Mouse (Mus musculus) heart, embryonic 13.5 days (tissue): Measurements from ENCODE around the gene Mcm10. TPM values are rescaled to one million over a fixed set of nuclear protein-coding genes. Genes with fewer than 3 reads are reported as not detected.
A peak's percentile ranks its signal among the peaks of the same experiment; 100 is the strongest.

ENCODE experiments used
- ATAC-seq: fragments of 200-750 bp; cut with Nextera tagmentation; 2 replicates; pipeline ENCODE4 v1.8.0; 2017; ENCODE audit warnings: moderate TSS enrichment; ENCODE audit not compliant: insufficient number of reproducible peaks, low FRiP score, low TSS enrichment; ENCODE audit errors: extremely low read depth
- H3K27ac ChIP-seq: fragments of 300-500 bp; sonication (generic); replicated peaks from 2 replicates; pipeline ENCODE4 v1.5.1; 2015; ENCODE audit warnings: moderate library complexity, mild to moderate bottlenecking, inconsistent platforms
- H3K27me3 ChIP-seq: fragments of 300-500 bp; sonication (generic); replicated peaks from 2 replicates; pipeline ENCODE4 v1.6.1; 2015; ENCODE audit warnings: mild to moderate bottlenecking, inconsistent platforms
- H3K36me3 ChIP-seq: fragments of 300-500 bp; sonication (generic); 2 replicates; pipeline ENCODE4 v1.6.1; 2015; ENCODE audit warnings: mild to moderate bottlenecking, inconsistent platforms
- H3K4me1 ChIP-seq: fragments of 300-500 bp; sonication (generic); 2 replicates; pipeline ENCODE4 v1.6.1; 2015; ENCODE audit warnings: inconsistent platforms
- H3K4me2 ChIP-seq: fragments of 300-500 bp; sonication (generic); 2 replicates; pipeline ENCODE4 v1.6.1; 2015; ENCODE audit warnings: inconsistent platforms, mild to moderate bottlenecking, moderate library complexity
- H3K4me3 ChIP-seq: fragments of 300-500 bp; sonication (generic); 2 replicates; pipeline ENCODE4 v1.5.1; 2015; ENCODE audit warnings: moderate library complexity, mild to moderate bottlenecking, inconsistent platforms
- H3K9ac ChIP-seq: fragments of 300-500 bp; sonication (generic); 2 replicates; pipeline ENCODE4 v1.6.1; 2015; ENCODE audit warnings: inconsistent platforms, mild to moderate bottlenecking, moderate library complexity
- H3K9me3 ChIP-seq: fragments of 300-500 bp; sonication (generic); 2 replicates; pipeline ENCODE4 v1.6.1; 2016; ENCODE audit warnings: inconsistent platforms
- WGBS: fragments of 180-500 bp; shearing (Covaris S2); methylation state at CpG from one replicate; pipeline ENCODE4 v1.1.7; 2015; ENCODE audit warnings: mixed read lengths; 5-methylcytosine and 5-hydroxymethylcytosine counted together
- polyA plus RNA-seq: library from polyadenylated mRNA; unstranded; fragments of >200 nt; fragmentation: Nextera tagmentation; extraction: Ambion mirVana; gene quantifications from 2 replicates; pipeline ENCODE4 v1.2.1, GENCODE M21; 2015

The Mcm10 gene
- 16.6 and 17.3 TPM in 2 replicates for polyA plus RNA-seq

DNA sequence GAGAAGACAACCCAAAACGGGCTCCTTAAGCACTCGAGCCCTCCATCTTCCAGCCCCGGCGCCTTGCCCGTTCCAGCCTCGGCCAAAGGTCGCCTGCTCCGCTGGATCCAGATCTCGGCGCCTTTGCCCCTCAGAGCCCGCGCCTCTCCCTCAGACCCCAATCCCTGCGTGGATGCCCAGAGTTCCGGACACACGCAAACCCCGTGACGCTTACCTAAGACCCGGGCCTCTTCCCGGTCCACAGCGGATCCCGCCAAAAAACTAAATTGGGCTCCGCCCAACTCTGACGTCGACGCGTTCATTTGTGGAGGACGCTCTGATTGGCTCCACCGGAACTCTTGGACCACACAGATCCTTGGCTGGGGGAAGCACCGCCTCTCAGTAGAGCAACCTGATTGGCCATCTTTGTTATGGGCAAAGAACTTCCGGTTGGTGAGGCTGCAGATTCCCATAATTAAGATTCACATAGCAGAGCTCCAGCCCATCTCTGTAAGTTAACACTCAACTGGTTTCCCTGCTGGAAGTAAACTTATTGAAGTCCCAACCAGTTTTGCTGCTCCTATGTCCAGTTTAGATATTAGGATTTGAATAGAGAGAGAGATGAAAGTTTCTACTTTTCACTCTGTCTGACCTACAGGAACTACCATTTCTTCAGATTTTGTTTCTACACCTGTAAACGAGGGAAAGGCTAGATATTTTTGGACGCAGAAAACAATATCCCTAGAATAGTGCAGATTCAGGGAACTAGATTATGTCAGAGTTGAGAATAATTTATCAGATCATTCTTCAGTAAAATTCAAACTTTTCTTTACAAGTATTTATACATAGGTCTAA, at the start of gene Mcm10:
Gene Mcm10 (minus strand): TSS at position 301 of the 834 bp plus-strand sequence.
- Histone ChIP-seq H3K9ac (peak within 1 kb of the TSS; percentile 83), H3K9me3 (no peaks in the 10 kb centered on the region), H3K36me3 (peaks cover 20% of the 10 kb centered on the region), H3K27ac (0 out of 2 replicates have a peak within 1 kb of the TSS, but pooled peaks have one; percentile 26), H3K4me2 (peak within 1 kb of the TSS; percentile 74), H3K27me3 (no peaks in the 10 kb centered on the region), H3K4me1 (peaks cover 13% of the 10 kb centered on the region), H3K4me3 (peak within 1 kb of the TSS; percentile 82)
- 2% methylated on average over 32 of the region's 32 CpGs for WGBS
- ATAC-seq = peak; percentile 99

GRCm38 (mm10) chr2:5061133-5061708, 48.6 kb upstream of the Mcm10 start:
- Histone ChIP-seq H3K4me3 (no peak overlapping the region), H3K4me1 (peaks cover 17% of the 10 kb centered on the region), H3K27ac (no peak overlapping the region), H3K36me3 (no peaks in the 10 kb centered on the region), H3K4me2 (no peak overlapping the region), H3K27me3 (no peaks in the 10 kb centered on the region), H3K9ac (no peak overlapping the region), H3K9me3 (no peaks in the 10 kb centered on the region)
- 77% methylated on average over 8 of the region's 8 CpGs for WGBS
- no peak for ATAC-seq

GRCm38 (mm10) chr2:5059997-5060396, 47.4 kb upstream of the Mcm10 start:
- Histone ChIP-seq H3K4me1 (peaks cover 17% of the 10 kb centered on the region), H3K36me3 (no peaks in the 10 kb centered on the region), H3K27ac (no peak overlapping the region), H3K9me3 (no peaks in the 10 kb centered on the region), H3K4me3 (no peak overlapping the region), H3K9ac (no peak overlapping the region), H3K4me2 (no peak overlapping the region), H3K27me3 (no peaks in the 10 kb centered on the region)
- no peak for ATAC-seq
- whole genome bisulfite sequencing = 76% methylated on average over 4 of the region's 4 CpGs

DNA sequence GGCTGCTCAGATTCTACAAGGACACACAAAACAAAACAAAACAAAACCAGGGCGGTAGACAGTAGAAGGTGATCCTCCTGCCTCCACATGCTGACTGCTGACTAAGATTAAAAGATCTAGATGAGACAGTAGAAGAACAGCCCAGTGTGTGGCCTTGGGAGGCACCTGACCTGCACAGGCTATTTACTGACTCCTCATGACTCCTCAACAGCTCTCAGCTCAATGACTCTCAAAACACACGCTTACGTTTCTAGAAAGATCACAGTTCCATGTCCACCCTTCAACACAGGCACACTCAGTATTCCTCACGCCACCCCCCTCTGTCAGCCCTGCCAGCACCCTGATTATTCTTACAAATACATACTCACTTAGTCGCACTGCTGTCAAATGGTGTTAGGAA, 45.8 kb upstream of the Mcm10 start:
- Histone ChIP-seq H3K27ac (no peak overlapping the region), H3K36me3 (peaks cover 1% of the 10 kb centered on the region; the same call in 1 of the 2 replicates), H3K27me3 (no peaks in the 10 kb centered on the region), H3K4me1 (peaks cover 13% of the 10 kb centered on the region), H3K9ac (no peak overlapping the region), H3K9me3 (no peaks in the 10 kb centered on the region), H3K4me3 (no peak overlapping the region), H3K4me2 (no peak overlapping the region)
- 72% methylated on average over 5 of the region's 5 CpGs for WGBS
- ATAC-seq = no peak

DNA sequence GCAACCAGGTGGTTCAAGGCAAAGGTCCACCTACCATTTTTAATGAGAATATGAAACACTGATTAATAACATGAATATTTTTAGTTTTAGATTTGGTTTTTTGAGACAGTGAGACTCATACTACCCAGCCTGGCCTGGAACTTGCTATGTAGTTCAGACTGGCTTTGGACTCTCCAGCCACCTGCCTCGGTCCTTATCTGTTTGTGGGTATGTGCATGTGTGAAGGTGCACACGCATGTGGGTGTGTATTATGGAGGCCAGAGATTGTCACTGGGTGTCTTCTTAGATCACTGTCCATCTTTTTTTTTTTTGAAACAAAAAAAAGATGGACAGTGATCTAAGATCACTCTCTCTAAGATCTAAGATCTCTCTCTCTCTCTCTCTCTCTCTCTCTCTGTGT, 38.0 kb upstream of the Mcm10 start:
- Histone ChIP-seq H3K36me3 (peaks cover 23% of the 10 kb centered on the region), H3K27ac (no peak overlapping the region), H3K27me3 (no peaks in the 10 kb centered on the region), H3K9me3 (no peaks in the 10 kb centered on the region), H3K4me2 (no peak overlapping the region), H3K9ac (no peak overlapping the region), H3K4me3 (no peak overlapping the region), H3K4me1 (no peaks in the 10 kb centered on the region)
- no peak for ATAC-seq
- 78% methylated on average over 2 of the region's 2 CpGs for WGBS

GRCm38 (mm10) chr2:5047016-5047415, 34.4 kb upstream of the Mcm10 start:
- peaks cover 30% of the 10 kb centered on the region for H3K4me1 ChIP-seq
- H3K9me3 ChIP-seq = no peaks in the 10 kb centered on the region
- ATAC-seq = no peak
- H3K9ac ChIP-seq = no peak overlapping the region
- no peak overlapping the region for H3K4me2 ChIP-seq
- peaks cover 15% of the 10 kb centered on the region for H3K36me3 ChIP-seq
- WGBS = 56% methylated on average over 2 of the region's 2 CpGs
- no peak overlapping the region for H3K4me3 ChIP-seq
- no peak overlapping the region for H3K27ac ChIP-seq
- no peaks in the 10 kb centered on the region for H3K27me3 ChIP-seq

GRCm38 (mm10) chr2:5045269-5045965, 32.8 kb upstream of the Mcm10 start:
- H3K9ac ChIP-seq = no peak overlapping the region
- H3K9me3 ChIP-seq = no peaks in the 10 kb centered on the region
- no peak for ATAC-seq
- H3K36me3 ChIP-seq = peaks cover 12% of the 10 kb centered on the region; the same call in 1 of the 2 replicates
- H3K4me1 ChIP-seq = peaks cover 30% of the 10 kb centered on the region
- no peak overlapping the region for H3K27ac ChIP-seq
- H3K4me3 ChIP-seq = no peak overlapping the region
- WGBS = 38% methylated on average over 13 of the region's 13 CpGs
- no peaks in the 10 kb centered on the region for H3K27me3 ChIP-seq
- no peak overlapping the region for H3K4me2 ChIP-seq

GRCm38 (mm10) chr2:5044321-5044720, 31.7 kb upstream of the Mcm10 start:
- Histone ChIP-seq H3K27me3 (no peaks in the 10 kb centered on the region), H3K27ac (no peak overlapping the region), H3K4me3 (no peak overlapping the region), H3K4me2 (no peak overlapping the region), H3K36me3 (peaks cover 15% of the 10 kb centered on the region), H3K9ac (no peak overlapping the region), H3K9me3 (no peaks in the 10 kb centered on the region), H3K4me1 (peaks cover 30% of the 10 kb centered on the region)
- 46% methylated on average over 3 of the region's 3 CpGs for WGBS
- no peak for ATAC-seq

GRCm38 (mm10) chr2:5043476-5043761, 30.8 kb upstream of the Mcm10 start:
- H3K9me3 ChIP-seq = no peaks in the 10 kb centered on the region
- H3K4me1 ChIP-seq = peaks cover 30% of the 10 kb centered on the region
- H3K27ac ChIP-seq = no peak overlapping the region
- 92% methylated on average over 2 of the region's 2 CpGs for WGBS
- no peak overlapping the region for H3K4me2 ChIP-seq
- H3K9ac ChIP-seq = no peak overlapping the region
- H3K36me3 ChIP-seq = peaks cover 17% of the 10 kb centered on the region
- ATAC-seq = no peak
- no peaks in the 10 kb centered on the region for H3K27me3 ChIP-seq
- no peak overlapping the region for H3K4me3 ChIP-seq

- Histone ChIP-seq H3K27ac (no peak overlapping the region), H3K9ac (no peak overlapping the region), H3K9me3 (no peaks in the 10 kb centered on the region), H3K4me2 (no peak overlapping the region), H3K4me1 (peaks cover 30% of the 10 kb centered on the region), H3K27me3 (no peaks in the 10 kb centered on the region), H3K4me3 (no peak overlapping the region), H3K36me3 (peaks cover 19% of the 10 kb centered on the region)
- no peak for ATAC-seq
- 55% methylated on average over 11 of the region's 11 CpGs for WGBS
Observed at GRCm38 (mm10) chr2:5042616-5043475, 30.3 kb upstream of the Mcm10 start.

DNA sequence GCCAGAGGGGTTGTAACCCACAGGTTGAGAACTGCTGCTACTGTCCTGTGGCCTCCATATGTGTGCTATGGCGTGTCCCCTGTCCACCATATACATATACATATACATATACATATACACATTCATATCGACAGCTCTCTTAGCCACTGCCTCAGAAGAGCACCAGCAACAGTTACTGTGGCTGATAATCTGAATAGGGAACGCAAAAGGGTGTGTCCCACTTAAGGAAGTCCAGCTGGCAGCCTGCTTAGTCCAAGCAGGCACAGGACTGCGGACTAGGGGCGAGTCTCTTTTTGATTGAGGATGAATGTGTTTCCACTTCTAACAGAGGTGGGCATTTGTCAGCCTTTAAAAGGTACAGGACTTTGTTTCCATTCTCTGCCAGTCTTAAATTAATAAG, 29.3 kb upstream of the Mcm10 start:
- 75% methylated on average over 5 of the region's 5 CpGs for WGBS
- Histone ChIP-seq H3K9me3 (no peaks in the 10 kb centered on the region), H3K4me3 (no peak overlapping the region), H3K27me3 (no peaks in the 10 kb centered on the region), H3K9ac (no peak overlapping the region), H3K27ac (no peak overlapping the region), H3K4me2 (no peak overlapping the region), H3K4me1 (peaks cover 30% of the 10 kb centered on the region), H3K36me3 (peaks cover 25% of the 10 kb centered on the region)
- no peak for ATAC-seq
